Mouse (Mus musculus) macrophage (primary cell): ENCODE data around the gene Gm609. TPM values are rescaled to one million over a fixed set of nuclear protein-coding genes. Genes with fewer than 3 reads are reported as not detected.
"Not testable (repeated sequence)": the region's sequence is repeated elsewhere in the genome, so short reads cannot be mapped to it uniquely, and the experiment has no call there.

Source experiments
- H3K27ac ChIP-seq: fragments of 350-480 bp; formaldehyde crosslinking; 2 replicates; pipeline ENCODE4 v1.9.0; 2021
- H3K36me3 ChIP-seq: fragments of 350-480 bp; formaldehyde crosslinking; 2 replicates; pipeline ENCODE4 v1.9.0; 2021; ENCODE audit errors: inconsistent target
- H3K4me3 ChIP-seq: fragments of 350-480 bp; formaldehyde crosslinking; 2 replicates; pipeline ENCODE4 v1.9.0; 2021; ENCODE audit errors: inconsistent target
- H3K79me2 ChIP-seq: fragments of 350-480 bp; formaldehyde crosslinking; 2 replicates; pipeline ENCODE4 v1.9.0; 2021; ENCODE audit errors: inconsistent target
- WGBS: methylation state at CpG from one replicate; pipeline ENCODE4 v1.1.7; 2026; ENCODE audit warnings: inconsistent platforms; ENCODE audit not compliant: missing documents; 5-methylcytosine and 5-hydroxymethylcytosine counted together
- polyA plus RNA-seq: library from polyadenylated mRNA; stranded (reverse); fragments of 250-400 nt; gene quantifications from 3 replicates; pipeline ENCODE4 v1.2.4, GENCODE M21; 2018; ENCODE audit warnings: inconsistent platforms
- total RNA-seq, 78 experiments: library from RNA; depleted of rRNA; stranded (reverse); fragments of 250-400 nt; gene quantifications; 1 replicate in 9 of 78; 2 replicates in 24 of 78; 3 replicates in 43 of 78; 4 replicates in 2 of 78; pipeline ENCODE4 v1.2.4; 2018; ENCODE audit warnings: inconsistent platforms in 56 of 78

The Gm609 gene
- total RNA-seq (2018; cell fraction: chromatin; rRNA removed), result under 1 TPM in 1 of 26 experiments, not detected in 25; 0.58 TPM
- not detected for total RNA-seq (2018; cell fraction: cytosol; rRNA removed)
- under 1 TPM in 2 of 26 experiments, not detected in 24; 0.29 to 0.43 TPM for total RNA-seq (2018; cell fraction: nucleus; rRNA removed)
- polyA plus RNA-seq, result not detected in 3 replicates

GRCm38 (mm10) chr16:45492927-45493326 lies at the start of gene Gm609:
Gene Gm609, minus strand, starts transcription at chr16:45492969.
- H3K4me3 ChIP-seq, result no peak within 1 kb of the TSS
- WGBS, result 92% methylated on average over 5 of the region's 5 CpGs
- no peaks in the 10 kb centered on the region for H3K79me2 ChIP-seq
- H3K36me3 ChIP-seq, result no peaks in the 10 kb centered on the region
- no peak within 1 kb of the TSS for H3K27ac ChIP-seq

GRCm38 (mm10) chr16:45542108-45542507 lies 49.3 kb upstream of the Gm609 start:
- no peak overlapping the region for H3K4me3 ChIP-seq
- H3K27ac ChIP-seq, result no peak overlapping the region
- H3K79me2 ChIP-seq, result no peaks in the 10 kb centered on the region
- H3K36me3 ChIP-seq, result no peaks in the 10 kb centered on the region

DNA sequence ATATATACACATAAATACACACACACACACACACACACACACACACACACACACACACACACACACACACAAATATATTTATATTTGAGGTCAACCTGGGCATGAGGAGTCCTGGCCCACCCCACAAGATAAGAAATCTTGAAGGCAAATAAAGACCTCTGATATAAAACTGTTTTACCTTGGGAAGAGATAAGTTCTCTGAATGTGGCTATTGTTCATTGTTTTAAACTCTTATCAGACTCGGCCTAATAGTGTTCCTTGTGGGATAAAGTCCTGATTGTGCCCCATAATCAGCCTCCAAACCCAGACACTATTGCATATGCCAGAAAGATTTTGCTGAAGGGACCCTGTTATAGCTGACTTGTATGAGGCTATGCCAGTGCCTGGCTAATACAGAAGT lies 45.6 kb upstream of the Gm609 start:
- H3K36me3 ChIP-seq, H3K27ac ChIP-seq, H3K79me2 ChIP-seq, H3K4me3 ChIP-seq: not testable (repeated sequence)
- WGBS, result 94% methylated on average over 1 of the region's 1 CpGs

DNA sequence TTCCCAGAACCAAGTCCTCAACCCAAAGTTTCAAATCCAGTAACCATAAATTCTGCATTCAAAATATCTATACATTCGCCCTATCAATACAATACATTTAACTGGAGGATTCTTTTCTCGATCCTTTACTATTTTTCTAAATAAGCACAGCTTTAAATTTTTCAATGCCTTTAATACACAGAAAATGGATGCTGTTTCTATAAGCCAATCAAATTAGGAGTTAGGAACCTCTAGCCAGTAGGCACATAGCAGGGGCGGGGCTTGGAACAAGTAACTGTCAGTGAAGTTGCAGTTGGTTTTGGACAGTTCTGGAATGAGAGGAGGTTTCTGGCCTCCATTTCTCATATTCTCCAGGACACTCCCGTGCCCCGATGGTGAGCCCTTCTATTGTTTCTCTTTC lies 42.2 kb upstream of the Gm609 start, which contains the start of gene Slc9c1:
Gene Slc9c1 (plus strand): TSS at position 301 of the 400 bp plus-strand sequence.
- H3K4me3 ChIP-seq, result no peak within 1 kb of the TSS
- no peaks in the 10 kb centered on the region for H3K79me2 ChIP-seq
- H3K27ac ChIP-seq, result no peak within 1 kb of the TSS
- 97% methylated on average over 3 of the region's 5 CpGs for WGBS
- H3K36me3 ChIP-seq, result no peaks in the 10 kb centered on the region

DNA sequence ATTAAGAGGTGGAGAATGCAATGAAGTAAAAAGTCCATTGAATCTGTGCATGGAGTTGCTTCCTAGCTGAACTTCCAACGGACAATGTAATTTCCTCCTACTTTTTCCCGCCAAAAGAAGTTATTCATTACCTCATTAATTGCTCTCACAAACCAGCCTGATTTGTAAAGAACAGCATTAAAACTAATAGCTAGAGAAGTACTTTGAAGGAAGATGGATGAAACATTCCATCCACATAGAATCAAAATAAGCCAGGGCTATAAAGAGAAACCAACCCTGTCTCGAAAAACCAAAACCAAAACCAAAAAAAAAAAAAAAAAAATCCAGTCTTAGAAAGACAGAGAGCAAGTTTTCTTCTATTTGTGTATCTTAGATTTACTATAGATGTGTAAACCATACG lies 39.2 kb upstream of the Gm609 start, which contains the start of gene Gm17783:
Gene Gm17783 (minus strand): TSS at position 101 of the 400 bp plus-strand sequence.
- Histone ChIP-seq H3K79me2 (no peaks in the 10 kb centered on the region), H3K4me3 (no peak within 1 kb of the TSS), H3K27ac (no peak within 1 kb of the TSS), H3K36me3 (no peaks in the 10 kb centered on the region)
- WGBS, result 73% methylated on average over 4 of the region's 4 CpGs

DNA sequence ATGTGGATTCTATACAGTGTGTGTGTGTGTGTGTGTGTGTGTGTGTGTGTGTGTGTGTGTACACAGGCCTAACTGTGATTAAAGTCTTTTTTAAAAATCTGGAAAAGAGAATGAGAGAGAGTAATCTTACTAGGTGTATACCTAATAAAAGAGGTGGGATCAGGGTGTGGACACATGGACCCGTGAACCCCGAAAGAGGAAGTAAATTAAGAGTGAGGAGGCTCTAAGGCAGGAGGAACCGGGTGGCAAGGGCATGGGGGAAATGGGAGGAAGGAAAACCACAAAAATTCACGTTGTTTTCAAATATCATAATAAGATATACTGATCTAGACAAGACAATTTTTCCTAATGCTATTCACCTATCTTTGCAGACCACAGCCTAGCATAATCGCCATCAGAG lies 32.8 kb upstream of the Gm609 start:
- H3K27ac ChIP-seq, result no peak overlapping the region
- no peaks in the 10 kb centered on the region for H3K36me3 ChIP-seq
- no peaks in the 10 kb centered on the region for H3K79me2 ChIP-seq
- no peak overlapping the region for H3K4me3 ChIP-seq
- 6% methylated on average over 5 of the region's 5 CpGs for WGBS

- 100% methylated on average over 1 of the region's 1 CpGs for WGBS
- no peaks in the 10 kb centered on the region for H3K79me2 ChIP-seq
- H3K27ac ChIP-seq, result no peak overlapping the region
- no peaks in the 10 kb centered on the region for H3K36me3 ChIP-seq
- no peak overlapping the region for H3K4me3 ChIP-seq
These were observed 2.6 kb upstream of the Gm609 start for GRCm38 (mm10) chr16:45495326-45495725.

DNA sequence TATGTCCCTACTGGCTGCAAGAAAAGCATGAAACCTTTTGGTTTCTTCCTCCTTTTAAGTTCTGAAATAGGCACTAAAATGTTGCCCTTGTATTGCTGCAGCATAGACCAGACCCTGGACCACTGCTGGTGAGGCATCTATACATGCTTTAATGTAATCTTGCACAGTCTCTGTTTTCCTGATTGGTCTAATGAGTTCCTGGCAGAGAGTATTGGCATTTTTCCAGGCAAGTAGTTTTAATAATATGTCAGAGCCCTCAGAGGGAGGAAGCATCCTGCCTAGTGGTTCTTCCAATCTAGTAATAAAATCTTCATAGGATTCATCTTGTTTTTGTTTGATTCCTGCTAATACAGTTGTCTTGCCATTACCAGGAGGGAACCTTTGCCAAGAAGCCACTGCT lies 15.8 kb downstream of the Gm609 start:
- Histone ChIP-seq H3K79me2 (no peaks in the 10 kb centered on the region), H3K36me3 (no peaks in the 10 kb centered on the region), H3K27ac (no peak overlapping the region), H3K4me3 (no peak overlapping the region)

GRCm38 (mm10) chr16:45471836-45472235 lies 20.9 kb downstream of the Gm609 start:
- 79% methylated on average over 2 of the region's 3 CpGs for WGBS
- not testable (repeated sequence) for H3K36me3 ChIP-seq

GRCm38 (mm10) chr16:45454762-45455161 lies 38.0 kb downstream of the Gm609 start:
- no peak overlapping the region for H3K4me3 ChIP-seq
- no peak overlapping the region for H3K27ac ChIP-seq
- no peaks in the 10 kb centered on the region for H3K36me3 ChIP-seq
- H3K79me2 ChIP-seq, result no peaks in the 10 kb centered on the region

More at GRCm38 (mm10) chr16:45471836-45472235, 20.9 kb downstream of the Gm609 start:
- H3K27ac ChIP-seq, H3K4me3 ChIP-seq, H3K79me2 ChIP-seq: not testable (repeated sequence)

- H3K79me2 ChIP-seq, result no peaks in the 10 kb centered on the region
- 77% methylated on average over 1 of the region's 1 CpGs for WGBS
- H3K36me3 ChIP-seq, result no peaks in the 10 kb centered on the region
These were observed 55.5 kb downstream of the Gm609 start for GRCm38 (mm10) chr16:45437230-45437739.

DNA sequence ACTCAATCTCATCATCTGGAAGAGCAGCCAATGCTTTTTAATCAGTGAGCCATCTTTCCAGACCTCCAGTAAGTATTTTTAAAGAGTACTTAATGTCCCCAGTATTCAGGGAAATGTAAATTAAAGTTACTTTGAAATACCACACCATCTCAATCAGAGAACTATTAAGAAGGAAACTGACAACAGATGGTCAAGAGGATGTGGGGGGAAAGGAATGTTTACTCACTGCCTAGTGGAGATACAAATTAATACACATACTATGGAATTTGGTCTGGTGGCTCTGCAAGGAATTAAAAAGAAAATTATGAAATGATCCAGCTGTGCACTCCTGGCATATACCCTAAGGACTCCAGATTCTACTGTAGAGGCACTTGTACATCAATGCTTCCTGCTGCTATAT lies 57.2 kb downstream of the Gm609 start:
- H3K27ac ChIP-seq, result no peak overlapping the region
- no peaks in the 10 kb centered on the region for H3K79me2 ChIP-seq
- H3K4me3 ChIP-seq, result no peak overlapping the region
- H3K36me3 ChIP-seq, result no peaks in the 10 kb centered on the region

More at GRCm38 (mm10) chr16:45437230-45437739, 55.5 kb downstream of the Gm609 start:
- H3K4me3 ChIP-seq, result no peak overlapping the region
- no peak overlapping the region for H3K27ac ChIP-seq

DNA sequence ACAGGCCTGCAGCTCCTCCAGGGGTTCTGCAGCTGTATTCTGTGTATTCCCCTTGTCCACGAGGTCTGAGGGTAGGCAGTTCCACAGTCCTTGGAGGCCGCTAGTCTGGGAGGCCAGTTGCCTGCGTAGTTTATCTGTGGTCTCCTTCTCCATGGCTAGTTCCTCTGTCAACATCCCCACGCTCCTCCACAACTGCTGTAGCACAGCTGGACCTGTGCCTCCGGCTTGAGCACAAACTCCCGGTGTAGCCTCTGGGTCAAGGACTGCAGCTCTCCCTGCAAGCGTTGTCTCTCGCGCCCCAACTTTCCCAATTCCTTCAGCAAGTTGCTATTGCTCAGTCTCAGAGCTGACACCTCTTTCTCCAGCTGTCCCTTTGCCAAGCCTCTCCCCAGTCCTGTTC lies 65.1 kb downstream of the Gm609 start:
- 95% methylated on average over 9 of the region's 9 CpGs for WGBS
- H3K79me2 ChIP-seq, result no peaks in the 10 kb centered on the region
- no peak overlapping the region for H3K4me3 ChIP-seq
- no peak overlapping the region for H3K27ac ChIP-seq
- no peaks in the 10 kb centered on the region for H3K36me3 ChIP-seq

DNA sequence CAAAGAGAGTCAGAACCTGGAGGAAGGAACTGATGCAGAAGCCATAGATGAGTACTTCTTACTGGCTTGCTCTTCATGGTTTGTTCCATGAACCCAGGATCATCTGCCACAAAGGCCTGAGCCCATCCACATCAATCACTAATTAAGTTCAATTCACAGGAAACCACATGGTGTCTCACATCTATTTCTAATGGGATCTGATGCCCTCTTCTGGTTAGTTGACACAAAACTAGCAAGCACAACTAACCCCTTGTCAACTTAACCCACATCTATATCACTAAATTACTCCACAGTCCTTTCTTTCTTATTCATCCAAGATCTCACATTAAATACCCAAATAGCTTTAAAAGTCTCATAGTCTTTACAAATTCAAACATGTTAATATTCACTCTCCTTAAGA lies 79.3 kb downstream of the Gm609 start:
- Histone ChIP-seq H3K4me3 (no peak overlapping the region), H3K36me3 (no peaks in the 10 kb centered on the region), H3K79me2 (no peaks in the 10 kb centered on the region)

GRCm38 (mm10) chr16:45409064-45409446 lies 83.7 kb downstream of the Gm609 start:
- H3K27ac ChIP-seq, H3K36me3 ChIP-seq, H3K79me2 ChIP-seq: not testable (repeated sequence)
- peak overlapping the region; percentile 15; the same call in 1 of the 2 replicates for H3K4me3 ChIP-seq
- 15% methylated on average over 5 of the region's 7 CpGs for WGBS

More for the DNA sequence above, 79.3 kb downstream of the Gm609 start:
- no peak overlapping the region for H3K27ac ChIP-seq

GRCm38 (mm10) chr16:45408425-45409063 lies 84.2 kb downstream of the Gm609 start, which contains the start of gene Cd200:
Gene Cd200, minus strand, starts transcription at chr16:45409053.
- H3K79me2 ChIP-seq, result no peaks in the 10 kb centered on the region
- no peak within 1 kb of the TSS for H3K27ac ChIP-seq
- 2% methylated on average over 25 of the region's 28 CpGs for WGBS
- no peaks in the 10 kb centered on the region for H3K36me3 ChIP-seq
- peak within 1 kb of the TSS; percentile 15 for H3K4me3 ChIP-seq
